Mouse (Mus musculus): ENCODE data around the gene Sdcbp2. TPM values are rescaled to one million over a fixed set of nuclear protein-coding genes. Genes with fewer than 3 reads are reported as not detected.
"Not testable (repeated sequence)": the region's sequence is repeated elsewhere in the genome, so short reads cannot be mapped to it uniquely, and the experiment has no call there.

Gene Sdcbp2
- total RNA-seq, 2 experiments from 2014 or later = 1.5 TPM

DNA sequence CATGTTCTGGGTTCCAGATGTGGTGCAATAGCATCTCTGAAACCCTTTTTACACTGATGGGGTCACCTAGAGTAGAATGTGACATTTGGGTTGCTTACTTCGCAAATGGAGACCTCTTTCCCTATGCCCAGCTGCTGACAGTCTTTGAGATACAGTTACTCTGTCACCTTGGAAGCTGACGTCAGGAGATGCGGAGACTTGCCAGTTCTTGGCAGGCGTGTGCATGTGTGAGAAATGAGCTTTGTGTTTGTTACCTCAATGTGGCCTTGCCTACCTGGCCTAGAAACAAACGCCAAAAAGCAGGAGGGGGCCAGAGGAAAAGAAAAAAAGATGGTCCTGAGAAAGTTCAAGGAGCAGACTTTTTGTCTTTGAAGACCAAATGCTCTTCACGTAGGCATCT, 5.6 kb upstream of the Sdcbp2 start:
- no peak for DNase-seq (ENCODE audit: extremely low spot score in 1 of 2, low spot score in 1 of 2)

DNA sequence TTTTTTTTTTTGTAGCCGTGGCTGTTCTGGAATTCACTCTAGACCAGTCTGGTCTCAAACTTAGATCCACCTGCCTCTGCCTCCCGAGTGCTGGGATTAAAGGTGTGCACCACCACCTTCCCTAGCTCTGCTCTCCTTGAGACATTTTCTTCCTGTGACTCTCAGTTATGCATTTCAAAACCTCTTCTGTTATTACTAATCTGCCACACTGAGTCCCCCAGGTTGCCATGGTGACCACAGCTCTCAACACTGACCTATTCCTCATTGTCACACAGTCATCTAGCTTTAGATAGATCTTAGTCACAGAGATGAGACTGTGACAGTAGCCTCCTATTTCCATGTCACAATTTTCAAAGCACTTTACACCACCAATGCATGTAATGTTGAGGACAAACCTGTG, 3.0 kb upstream of the Sdcbp2 start:
- DNase-seq (ENCODE audit: extremely low spot score in 1 of 2, low spot score in 1 of 2) = no peak

DNA sequence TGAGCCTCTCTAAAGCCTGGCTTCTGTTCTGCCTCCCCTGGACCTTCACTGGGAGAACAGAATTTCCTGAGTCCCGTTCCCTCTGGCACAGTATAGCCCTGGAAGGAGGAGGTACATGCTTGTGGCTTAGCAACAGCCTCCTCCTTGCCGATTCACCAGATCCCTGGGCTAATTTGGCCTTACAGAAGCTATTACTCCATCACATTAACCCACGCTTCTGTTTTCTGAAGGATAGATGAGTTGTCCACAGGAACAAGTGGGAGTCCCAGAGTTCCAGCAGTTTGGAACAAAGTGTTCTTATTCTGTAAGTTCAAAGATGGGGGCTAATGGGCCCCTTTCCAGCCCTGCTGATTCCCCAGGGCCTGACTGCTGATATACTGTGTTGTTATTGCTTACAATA, 1.2 kb downstream of the Sdcbp2 start:
- no peak for DNase-seq (ENCODE audit: extremely low spot score in 1 of 2, low spot score in 1 of 2)

DNA sequence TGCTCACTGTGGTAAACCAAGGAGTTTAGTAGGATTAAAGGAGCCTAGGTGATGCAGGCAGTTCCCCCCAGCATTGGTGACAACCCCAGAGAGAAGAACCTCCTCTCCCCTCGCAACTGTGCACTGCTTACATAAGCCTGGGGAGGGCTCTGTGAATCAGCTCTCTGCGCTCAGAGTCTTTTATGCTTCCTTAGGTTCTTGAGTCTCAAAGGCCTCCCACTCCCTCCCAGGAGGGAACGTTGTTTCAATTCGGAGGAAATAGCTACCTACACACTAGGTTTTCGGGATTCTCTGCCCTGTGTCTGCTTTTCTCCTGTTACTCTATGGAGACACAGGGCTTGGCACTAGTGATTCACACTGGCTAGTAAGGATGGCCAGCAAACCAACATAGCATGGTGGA, 2.2 kb downstream of the Sdcbp2 start:
- no peak for DNase-seq (ENCODE audit: extremely low spot score in 1 of 2, low spot score in 1 of 2)

DNA sequence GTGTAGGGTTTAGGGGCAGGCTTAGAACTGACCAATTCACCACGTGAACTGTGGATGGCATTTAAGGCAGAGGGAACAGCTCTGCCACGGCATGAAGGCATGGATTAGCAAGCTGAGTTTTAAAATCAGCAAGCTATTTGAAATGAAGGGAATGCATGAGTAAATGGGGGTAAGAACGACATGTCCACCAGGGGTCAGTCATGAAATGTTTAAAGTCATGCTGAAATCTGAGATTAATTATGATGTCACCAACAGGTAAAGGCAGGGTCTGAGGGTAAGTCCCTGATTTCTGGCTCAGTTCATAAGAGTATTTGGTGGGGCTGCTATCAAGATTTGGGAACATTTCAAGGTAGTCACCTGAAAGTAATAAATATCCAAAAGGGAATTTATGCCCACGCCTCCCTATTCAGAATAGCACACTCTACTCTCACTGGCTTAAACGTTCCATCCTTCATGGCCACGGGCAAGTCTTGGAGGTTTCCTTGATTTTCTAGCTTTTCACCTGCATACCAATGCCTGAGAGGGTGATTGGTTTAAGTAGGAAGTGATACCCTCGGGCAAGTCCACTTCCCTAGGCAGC, 2.8 kb downstream of the Sdcbp2 start:
- DNase-seq (ENCODE audit: extremely low spot score in 1 of 2, low spot score in 1 of 2) = no peak

DNA sequence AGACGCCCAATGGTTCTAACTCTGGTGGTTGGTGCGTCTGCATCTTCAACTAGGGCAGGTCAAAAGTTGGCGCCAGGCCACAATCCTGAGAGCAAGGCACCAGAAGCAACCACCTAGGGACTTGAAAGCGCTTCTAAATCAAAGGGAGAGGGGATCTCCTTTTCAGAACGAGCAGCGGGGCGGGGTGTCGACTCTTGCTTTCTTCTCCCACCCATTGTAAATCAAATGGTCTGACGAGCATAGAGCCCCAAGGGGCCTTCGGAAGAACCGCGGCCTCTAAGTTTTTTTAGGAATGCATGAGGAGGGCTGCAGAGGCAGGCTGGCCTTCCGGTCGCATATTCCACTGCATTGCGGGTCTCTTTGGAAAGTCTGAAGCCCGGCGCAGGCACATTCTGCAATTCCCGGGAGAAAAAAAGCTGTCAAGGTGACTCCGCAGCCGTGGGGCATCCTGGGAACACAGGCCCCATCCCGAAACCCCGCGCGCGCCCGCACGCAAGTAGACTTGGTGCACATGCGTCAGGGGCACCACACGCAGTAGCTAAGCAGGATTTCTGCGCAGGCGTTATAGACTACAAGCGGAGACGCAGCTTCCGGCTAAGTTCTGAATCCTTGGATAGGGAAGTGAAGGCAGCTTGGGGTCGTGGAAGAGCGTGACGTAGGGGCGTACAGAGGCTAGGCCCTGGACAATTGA, 3.4 kb downstream of the Sdcbp2 start:
- peak; percentile 80 to 83 for DNase-seq (ENCODE audit: extremely low spot score in 1 of 2, low spot score in 1 of 2)

DNA sequence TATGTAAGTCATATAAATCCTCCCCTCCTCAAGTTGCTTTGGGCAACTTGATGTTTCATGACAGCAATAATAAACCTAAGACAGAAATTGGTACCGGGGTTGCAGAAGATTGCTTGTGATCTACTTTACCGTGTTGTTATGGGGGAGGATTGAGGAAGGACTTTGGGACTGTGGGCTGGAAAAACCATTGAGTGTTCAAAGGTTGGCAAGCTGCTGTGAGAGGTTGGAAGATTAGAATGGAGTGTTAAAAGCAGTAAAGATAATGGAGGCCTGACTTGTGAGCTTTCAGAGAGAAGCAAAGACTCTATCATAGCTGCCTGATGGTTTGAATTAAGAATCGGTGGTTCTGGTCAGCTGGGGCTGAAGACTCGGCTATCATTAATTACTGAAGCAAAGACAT, 6.8 kb downstream of the Sdcbp2 start:
- DNase-seq (ENCODE audit: extremely low spot score in 1 of 2, low spot score in 1 of 2) = no peak

DNA sequence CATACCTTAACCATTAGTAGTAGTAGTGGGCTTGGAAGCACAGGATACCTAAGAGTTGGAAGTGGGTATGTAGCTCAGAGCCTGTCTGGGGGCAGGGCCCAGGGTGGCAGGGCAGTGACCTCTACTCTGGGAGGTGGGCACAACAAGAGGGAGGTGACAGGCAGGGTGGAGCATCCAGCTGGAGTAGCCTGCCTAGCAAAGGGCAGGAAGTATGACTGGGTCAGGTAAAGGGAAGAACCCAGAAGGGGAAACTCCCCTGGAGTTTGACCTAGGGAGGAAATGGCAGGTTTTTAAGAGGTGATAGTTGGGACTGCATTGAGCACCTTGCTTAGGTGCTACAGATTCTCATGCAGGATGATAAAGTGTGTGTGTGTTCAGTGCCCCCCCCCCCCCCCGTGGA, 8.5 kb downstream of the Sdcbp2 start:
- DNase-seq (ENCODE audit: extremely low spot score in 1 of 2, low spot score in 1 of 2) = no peak

DNA sequence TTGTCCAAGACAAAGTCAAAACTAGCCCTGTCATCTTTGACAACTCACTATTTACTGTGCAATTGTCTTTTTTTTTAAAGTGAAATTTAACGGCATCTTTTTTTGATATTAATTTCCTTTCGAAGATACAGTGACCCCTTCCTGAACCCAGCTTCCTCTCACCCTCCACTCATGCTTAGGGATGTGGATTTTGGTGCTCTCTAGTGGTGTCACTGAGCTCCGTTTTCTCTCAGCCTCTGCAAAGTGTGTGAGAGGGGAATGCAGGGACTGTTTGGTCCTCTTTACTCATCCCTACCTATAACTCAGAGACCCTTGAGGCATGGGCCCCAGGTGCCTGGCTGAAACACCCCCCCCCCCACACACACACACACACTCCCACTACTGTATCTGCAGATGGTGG, 13.5 kb downstream of the Sdcbp2 start:
- DNase-seq (ENCODE audit: extremely low spot score in 1 of 2, low spot score in 1 of 2) = no peak

DNA sequence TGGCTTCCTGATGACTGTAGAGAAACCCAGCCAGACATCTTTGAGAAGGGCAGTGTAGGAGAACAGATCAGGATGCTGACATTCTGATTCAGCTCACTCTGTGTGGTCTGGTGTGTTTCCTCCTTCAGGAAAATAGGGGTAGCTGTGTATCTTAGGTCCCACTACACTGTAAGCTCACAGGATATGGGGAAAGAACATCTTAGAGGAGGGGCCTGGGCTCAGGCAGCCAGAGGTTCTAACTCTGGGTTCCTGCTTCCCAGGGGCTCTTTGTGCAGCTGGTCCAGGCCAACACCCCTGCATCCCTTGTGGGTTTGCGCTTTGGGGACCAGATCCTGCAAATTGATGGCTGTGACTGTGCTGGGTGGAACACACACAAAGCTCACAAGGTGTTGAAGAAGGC, 14.4 kb downstream of the Sdcbp2 start:
- no peak for DNase-seq (ENCODE audit: extremely low spot score in 1 of 2, low spot score in 1 of 2)

DNA sequence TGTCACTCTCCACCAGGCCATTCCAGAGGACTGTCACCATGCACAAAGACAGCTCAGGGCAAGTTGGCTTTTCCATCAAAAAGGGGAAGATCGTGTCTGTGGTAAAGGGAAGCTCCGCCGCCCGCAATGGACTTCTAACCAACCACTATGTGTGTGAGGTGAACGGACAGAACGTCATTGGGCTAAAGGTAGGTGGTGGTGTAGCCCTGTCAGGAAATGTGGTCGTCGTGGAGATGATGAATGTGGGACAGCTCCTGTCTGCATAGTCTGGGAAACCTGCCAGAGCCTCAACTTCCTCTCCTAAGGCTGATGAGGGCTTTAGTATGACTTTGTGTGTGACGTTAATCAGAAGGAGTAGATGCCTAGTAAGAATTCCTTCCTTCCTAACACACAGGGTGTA, 14.9 kb downstream of the Sdcbp2 start:
- DNase-seq (ENCODE audit: extremely low spot score in 1 of 2, low spot score in 1 of 2) = no peak

DNA sequence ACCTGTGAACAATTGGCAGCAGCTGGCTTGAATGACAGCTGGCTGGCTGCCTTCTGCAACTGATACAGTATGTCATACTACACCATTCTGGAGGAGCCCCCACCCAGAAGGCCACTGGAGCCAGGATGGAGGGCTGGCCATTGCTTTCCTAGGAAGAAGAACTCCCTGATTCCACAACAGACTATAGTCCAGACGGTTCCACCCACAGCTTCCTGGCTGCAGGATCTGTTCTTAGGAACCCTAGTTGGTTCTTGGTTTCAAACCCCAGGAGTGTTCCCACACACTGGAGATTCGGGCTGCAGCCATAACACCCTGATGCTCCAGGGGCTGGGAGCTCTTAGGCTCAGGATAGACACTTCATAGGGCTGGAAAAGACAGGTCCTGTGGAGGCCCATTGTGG, 25.6 kb downstream of the Sdcbp2 start:
- no peak for DNase-seq (ENCODE audit: extremely low spot score in 1 of 2, low spot score in 1 of 2)

DNA sequence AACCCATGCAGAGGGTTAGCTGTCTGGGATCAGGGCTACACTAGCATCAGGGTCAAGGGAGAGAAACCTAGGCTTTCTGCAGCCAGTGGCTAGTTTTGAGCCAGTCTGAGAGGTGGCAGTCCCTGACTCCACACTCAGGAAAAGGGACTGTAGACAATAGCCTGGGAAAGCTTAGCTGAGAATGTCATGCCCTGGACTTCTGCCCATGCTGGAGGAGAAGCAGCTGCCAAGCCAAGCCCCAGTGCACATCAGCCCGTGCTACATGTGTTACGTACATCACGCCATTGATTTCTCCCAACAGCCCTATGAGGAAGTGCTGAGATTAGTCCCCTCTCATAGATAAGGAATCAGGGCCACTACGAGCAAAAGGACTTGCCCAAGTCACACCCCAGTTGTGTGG, 29.7 kb downstream of the Sdcbp2 start:
- DNase-seq (ENCODE audit: extremely low spot score in 1 of 2, low spot score in 1 of 2) = no peak

DNA sequence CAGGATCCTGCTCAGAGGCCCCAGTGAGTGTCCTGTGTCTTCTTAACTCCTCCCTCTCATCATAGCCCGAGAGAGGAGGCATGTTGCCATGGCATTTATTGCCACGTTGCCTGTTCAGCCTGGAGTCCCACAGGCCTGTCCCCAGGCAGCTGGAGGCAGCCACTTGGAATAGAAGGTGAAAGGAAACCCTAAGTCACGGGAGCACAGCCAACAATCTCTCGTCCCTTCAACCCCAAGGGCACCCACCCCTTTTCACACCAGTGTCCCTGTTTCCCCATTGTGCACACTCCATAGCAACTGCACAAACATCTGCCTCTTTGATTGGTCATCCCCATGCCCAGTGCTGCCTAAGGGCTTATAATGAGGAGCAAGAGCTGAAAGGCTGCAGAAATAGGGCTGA, 31.2 kb downstream of the Sdcbp2 start:
- DNase-seq (ENCODE audit: extremely low spot score in 1 of 2, low spot score in 1 of 2) = peak in 1 of 2 experiments; percentile 37

DNA sequence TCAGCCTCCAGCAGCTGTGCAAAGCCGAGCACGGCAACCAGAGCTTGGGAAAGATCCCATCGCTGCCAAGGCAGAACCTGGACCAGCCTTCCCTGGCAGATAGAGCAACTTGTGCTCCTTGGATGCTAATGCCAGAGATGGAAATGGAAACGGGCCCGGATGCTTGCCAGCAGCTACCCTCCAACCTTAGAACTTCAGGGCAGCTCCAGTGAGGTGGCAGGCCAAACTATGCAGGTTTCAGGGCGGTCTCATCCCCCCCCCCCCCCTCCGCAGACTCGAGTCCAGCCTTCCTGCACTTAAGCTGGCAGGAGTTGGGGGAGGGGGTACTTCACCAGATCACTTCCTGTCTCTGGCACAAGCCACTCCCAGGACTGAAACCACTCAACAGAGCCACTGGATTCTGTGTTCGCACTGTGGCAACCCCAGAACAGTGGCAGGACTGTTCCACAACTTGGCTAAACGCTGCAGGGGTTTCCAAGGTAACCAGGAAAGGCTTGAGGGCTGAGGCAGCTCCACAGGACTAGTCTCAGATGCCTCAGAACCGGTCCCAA, 33.1 kb downstream of the Sdcbp2 start:
- peak; percentile 47 to 56 for DNase-seq (ENCODE audit: extremely low spot score in 1 of 2, low spot score in 1 of 2)

DNA sequence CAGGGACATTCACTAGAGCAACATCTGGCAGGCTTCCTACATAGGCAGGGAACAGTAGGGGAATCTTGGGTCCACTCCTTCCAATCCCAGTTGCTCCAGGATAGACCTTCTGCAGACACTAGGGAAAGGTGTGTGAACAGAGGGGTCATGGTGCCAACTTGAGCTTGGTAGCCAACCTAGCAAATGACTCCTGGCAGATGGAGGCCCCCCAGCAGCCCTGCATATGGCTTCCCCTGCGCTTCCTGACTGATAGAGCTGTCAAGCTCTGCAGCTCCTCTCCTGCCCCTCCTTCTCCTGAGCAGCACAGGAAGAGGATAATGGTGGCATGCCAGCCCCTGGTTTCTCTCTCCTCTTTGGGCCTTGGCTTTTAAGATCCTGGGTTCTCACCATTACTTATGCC, 36.0 kb downstream of the Sdcbp2 start:
- no peak for DNase-seq (ENCODE audit: extremely low spot score in 1 of 2, low spot score in 1 of 2)

DNA sequence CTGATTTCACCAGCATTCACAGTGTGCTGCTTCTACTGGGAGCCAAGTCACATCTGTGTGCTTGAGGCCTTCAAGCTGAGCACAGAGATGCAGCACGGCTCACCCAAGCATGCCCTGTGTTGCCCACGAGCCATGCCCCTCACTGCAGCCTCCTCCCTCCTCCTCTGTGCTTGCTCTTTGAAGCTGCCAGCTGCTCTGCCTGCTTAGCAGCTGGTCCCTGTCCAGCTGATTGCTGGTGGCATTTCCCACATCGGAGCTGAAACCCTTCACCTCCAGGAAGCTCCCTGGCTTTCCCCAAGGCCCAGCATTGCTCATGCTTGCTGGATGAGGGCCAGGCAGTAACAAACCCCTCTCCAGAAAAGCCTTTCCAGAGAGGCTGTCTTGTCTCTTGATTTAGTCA, 37.6 kb downstream of the Sdcbp2 start:
- DNase-seq (ENCODE audit: extremely low spot score in 1 of 2, low spot score in 1 of 2) = no peak

DNA sequence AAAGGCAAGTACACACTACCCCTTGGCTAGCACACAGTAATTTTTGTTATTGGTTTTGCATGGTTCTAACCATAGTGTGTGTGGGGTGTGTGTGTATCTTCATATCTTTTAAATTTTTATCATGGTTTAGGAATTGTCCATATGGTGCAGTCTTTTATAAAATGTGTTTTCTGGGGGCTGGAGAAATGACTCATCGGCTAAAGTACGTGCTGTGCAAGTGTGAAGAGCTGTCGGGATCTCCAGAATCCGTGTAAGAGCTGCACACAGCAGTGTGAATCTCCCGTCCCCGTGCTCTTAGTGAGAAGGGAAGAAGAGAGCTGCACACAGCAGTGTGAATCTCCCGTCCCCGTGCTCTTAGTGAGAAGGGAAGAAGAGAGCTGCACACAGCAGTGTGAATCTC, 43.4 kb downstream of the Sdcbp2 start:
- not testable (repeated sequence) for DNase-seq (ENCODE audit: extremely low spot score in 1 of 2, low spot score in 1 of 2)

DNA sequence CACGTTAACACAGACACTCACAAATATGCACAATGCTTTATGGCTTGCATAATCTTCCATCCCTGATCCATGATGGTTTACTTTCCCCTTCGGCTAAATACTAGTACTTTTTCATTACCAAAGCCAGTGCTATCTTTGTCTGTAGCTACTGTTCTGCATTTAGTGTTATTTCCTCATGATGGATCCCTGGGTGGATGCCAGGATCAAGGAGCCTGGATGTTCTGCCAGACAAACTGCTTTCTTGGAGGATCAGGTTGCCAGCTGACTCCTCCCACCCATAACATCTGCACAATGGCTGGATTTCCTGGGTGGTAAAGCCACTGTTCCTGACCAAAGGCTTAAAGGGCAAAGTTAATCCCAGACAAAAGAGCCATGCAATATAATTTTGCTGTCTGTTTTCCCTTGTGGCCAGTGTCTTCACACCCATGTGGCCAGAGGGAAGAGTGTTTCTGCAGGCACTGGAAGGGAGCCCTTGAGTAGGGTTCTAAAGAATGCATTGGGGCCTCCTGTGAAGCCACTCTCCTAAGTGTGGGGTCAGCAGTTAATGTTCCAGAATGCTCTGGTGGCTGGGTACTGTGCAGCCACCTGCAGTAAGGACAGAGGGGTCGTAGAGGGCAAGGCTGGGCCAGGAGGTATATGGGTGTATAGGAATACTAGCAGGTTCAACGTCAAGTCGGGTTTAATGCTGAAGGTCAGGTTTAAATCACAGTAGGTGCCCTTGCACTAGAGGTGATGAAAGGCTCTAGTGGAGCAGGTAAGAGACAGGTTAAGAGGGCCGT, 44.3 kb downstream of the Sdcbp2 start:
- peak in 1 of 2 experiments; percentile 50 for DNase-seq (ENCODE audit: extremely low spot score in 1 of 2, low spot score in 1 of 2)

DNA sequence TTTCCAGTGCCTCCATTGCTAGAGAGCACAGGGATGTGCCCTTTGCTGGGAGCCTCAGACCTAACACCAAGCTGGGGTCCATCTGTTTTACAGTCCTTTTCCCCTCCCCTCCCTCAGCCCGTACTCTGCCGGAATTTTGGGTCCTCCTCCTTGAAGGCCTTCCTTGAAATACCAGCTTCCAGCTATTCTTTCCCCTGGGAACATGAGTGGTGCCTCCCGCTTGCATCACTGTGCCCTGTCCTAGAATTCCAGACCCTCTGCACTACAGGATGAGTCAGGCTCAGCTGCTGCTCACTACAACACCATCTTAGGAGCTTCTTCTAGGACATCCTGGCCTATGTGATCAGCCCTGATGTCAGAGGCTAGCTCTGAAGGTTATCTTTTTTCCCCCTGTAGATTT, 51.4 kb downstream of the Sdcbp2 start:
- peak in 1 of 2 experiments; percentile 2 for DNase-seq (ENCODE audit: extremely low spot score in 1 of 2, low spot score in 1 of 2)

DNA sequence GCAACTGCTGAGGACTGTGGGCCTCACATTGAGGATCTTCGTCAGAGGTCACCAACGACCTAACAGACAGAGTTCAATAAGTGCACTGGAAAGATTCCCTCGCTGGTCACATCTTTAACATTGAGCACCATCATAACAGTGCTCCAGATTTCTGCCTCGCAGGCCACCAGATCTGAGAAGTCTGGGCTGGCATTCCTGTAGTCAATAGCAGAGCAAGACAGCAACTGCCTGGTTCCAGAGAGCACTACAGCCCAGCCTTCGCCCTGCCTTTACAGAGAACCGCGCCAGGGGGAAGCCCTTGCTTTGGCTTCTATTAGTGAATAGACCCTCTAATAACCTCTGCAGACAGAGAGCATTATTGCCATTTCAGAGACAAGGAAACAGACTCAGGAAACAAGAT, 53.9 kb downstream of the Sdcbp2 start:
- no peak for DNase-seq (ENCODE audit: extremely low spot score in 1 of 2, low spot score in 1 of 2)

DNA sequence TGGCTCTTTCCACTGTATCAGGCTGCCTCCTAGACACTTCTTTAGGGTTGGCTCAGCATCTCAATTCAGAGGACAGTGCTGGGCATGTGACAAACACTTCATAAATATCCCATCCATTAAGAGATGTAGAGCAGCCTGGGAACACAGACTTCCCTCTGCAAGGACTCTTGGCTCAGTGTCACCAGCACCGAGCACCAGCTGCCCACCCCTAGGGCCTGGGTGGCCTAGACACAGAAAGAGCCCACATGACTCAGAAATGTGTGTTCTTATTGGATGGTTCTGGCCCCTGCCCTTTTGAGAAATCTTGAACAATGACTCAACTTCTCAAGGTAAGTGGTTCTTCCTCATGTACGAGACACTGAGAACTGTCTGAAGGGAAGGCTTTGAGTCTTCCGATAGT, 55.6 kb downstream of the Sdcbp2 start:
- no peak for DNase-seq (ENCODE audit: extremely low spot score in 1 of 2, low spot score in 1 of 2)
